Mouse (Mus musculus): ENCODE data around the gene Jak3.

Gene Jak3

GRCm38 (mm10) chr8:71665331-71666130, 10.6 kb upstream of the Jak3 start:
- DNase-seq (ENCODE audit: extremely low spot score) = peak; percentile 96

DNA sequence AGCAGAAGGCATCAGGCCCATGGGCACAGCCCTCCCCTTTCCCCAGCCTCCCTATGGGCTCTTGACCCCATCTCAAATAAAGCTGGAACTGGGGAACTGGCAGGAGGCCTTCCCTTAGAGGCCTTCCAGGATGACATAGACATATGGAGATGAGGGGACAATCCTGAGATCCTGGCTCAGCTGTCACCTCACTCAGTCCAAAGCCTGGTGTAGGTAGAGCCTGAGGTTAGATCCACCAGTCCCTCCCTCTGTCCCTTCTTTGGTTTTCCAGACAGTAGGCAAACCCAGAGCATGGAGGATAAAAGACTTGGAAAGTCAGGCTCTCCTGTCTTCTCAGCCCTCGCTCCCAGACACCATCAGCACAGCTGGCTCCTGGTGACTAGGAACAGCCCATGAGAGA, 9.2 kb upstream of the Jak3 start:
- no peak for DNase-seq (ENCODE audit: extremely low spot score)

DNA sequence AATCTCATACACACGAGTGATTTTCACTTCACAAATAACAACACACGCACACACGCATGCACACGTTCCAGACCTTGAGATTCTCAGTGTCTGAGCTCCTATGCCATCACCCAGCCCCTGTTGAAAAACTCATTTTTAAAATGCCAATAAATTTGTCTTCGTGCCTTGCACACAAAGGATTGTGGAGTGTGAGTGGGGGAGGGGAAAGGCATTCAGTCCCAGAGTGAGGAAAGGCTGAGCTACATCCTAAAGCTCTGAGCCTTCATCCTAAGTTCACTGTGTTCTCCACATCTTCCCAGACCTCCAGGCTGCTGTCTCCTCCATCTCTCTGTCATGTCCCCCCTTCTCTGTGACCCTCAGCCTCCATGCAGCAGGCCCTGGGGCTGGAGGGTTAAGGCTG, 8.8 kb upstream of the Jak3 start:
- DNase-seq (ENCODE audit: extremely low spot score) = no peak

DNA sequence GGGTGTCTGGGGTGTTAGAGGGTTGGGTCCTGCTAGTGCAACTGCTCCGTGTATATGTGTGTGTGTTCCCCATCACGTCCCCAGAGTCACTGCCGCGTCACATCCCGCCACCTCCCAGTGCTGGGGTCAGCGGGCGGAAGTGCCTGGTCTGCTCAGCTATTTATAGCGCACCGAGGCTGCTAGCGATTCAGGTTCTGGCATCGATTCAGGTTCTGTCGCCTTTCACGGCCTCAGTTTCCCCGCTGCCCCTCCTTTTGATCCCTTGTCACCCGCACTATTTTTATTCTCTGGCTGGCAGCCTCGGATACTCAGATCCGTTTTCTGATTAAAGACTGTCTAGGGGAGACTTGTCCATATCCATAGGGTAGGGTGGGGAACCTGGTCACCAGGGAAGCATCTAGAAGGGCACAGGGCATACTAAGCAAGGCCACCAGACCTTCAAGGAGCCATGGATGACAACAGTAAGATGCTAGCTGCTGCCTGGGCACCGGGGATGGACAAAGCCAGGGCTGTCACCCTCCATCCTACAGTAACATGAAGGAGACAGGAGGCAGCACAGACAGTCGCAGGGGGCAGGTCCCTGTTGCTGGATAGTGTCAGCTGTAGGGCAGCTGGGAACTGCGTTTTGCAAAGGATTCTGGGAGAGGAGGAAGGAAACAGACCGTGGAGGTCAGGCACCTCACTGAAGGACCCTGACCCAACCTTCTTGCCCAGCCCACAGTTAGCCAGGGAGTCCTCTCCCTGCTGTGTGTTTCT, 7.7 kb upstream of the Jak3 start:
- no peak for DNase-seq (ENCODE audit: extremely low spot score)

- no peak for DNase-seq (ENCODE audit: extremely low spot score)
These were observed 5.9 kb upstream of the Jak3 start for GRCm38 (mm10) chr8:71670198-71670597.

DNA sequence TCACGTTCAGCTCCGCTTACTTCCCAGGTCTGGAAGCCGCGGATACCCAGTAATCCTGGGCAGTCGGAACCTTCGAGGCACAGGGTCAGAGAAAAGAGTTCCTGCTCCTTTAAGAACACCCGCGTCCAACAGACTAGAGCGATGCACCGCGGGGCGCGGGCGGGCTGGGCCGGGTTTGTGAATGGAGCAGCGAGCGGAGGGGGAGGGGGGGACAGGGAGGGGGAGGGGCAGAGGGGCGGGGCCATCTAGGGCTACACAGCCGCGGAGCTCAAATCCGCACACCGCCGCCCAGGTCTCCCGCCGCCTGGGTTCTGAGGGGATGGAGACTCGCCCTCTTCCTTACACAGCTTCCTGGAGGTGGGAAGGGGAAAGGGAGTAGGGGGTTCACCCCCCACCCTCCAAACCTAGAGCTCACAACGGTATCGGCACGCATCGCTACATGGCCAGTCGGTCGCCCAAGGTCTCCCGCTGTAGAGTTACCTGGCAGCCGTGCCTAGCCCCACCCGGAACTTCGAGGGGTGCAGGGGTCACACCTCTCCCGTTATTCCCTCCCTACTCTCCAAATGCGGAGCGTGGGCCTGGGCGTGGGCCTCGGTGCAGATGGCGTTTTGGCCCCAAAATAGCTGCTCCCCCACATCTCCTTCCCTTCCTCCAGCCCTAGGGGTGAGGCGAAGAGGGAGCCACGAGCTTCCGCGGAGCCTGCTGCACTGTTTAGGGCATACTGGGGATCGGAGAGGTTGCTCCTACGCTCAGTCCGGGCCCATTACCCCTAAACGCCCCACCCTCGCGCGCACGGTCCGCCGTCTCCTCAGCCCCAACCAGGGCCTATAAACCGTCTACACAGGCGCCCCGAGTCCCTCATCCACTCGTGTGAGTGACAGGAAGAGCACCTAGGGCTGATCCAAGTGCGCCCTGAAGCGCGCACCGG, 5.2 kb upstream of the Jak3 start:
- peak; percentile 76 for DNase-seq (ENCODE audit: extremely low spot score)

DNA sequence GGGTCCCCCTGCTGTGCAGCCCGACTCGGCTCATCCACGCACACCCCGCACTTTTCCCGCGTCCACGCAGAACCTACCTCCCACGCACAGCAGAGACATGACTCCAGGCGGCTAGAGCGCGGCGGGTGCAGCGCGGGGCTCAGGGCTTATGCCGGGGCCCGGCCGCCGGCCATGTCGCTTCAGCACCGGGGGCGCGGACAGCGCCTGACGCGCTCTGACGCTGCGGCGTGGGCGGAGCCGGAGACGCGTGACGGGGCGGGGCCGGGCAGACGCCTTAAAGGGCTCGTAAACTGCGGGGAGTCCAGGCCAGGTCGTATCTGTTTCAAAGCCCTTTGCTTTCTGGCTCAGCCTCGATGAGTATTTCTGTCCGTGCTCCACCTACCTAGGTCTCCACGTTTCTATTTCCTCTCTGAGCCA, 4.5 kb upstream of the Jak3 start, which contains the start of gene Unc13a:
Gene Unc13a (minus strand): TSS at position 209 of the 417 bp plus-strand sequence.
- peak; percentile 89 for DNase-seq (ENCODE audit: extremely low spot score)

- DNase-seq (ENCODE audit: extremely low spot score) = no peak
These were observed 3.8 kb upstream of the Jak3 start for GRCm38 (mm10) chr8:71672168-71672735.

DNA sequence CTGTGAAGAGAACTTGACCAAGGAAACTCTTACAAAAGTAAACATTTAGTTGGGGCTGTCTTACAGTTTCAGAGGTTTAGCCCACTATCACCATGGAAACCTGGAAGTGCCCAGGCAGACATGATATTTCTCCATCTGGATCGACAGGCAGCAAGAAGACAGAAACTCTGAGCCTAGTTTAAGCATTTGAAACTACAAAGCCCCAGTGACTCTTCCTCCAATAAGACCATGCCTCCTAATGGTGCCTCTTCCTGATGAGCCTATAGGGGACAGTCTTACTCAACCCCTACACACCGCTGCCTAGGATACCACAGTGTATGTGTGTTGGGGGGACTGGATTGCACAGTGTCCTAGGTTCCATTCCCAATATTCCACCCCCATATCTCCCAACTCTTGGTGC, 2.0 kb upstream of the Jak3 start:
- DNase-seq (ENCODE audit: extremely low spot score) = no peak

GRCm38 (mm10) chr8:71675456-71676019, 558 bp upstream of the Jak3 start:
- DNase-seq (ENCODE audit: extremely low spot score) = no peak

DNA sequence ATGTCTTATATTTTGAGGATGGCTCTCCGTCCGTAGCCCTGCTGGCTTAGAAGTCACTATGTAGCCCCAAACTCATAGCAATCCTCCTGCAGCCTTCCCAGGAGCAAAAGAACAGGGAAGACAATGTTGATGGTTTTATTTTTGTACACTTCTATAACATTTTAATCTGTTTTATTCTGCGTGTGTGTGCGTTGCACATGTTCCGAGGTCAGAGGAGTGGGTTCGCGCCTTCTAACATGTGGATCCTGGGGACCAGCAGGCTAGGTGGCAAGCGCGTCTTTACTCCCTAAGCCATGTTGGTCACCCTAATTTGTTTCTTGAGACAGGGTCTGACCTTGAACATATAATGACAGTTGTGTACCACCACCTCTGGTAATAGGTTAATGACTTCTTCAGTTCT, 707 bp downstream of the Jak3 start:
- DNase-seq (ENCODE audit: extremely low spot score) = no peak

DNA sequence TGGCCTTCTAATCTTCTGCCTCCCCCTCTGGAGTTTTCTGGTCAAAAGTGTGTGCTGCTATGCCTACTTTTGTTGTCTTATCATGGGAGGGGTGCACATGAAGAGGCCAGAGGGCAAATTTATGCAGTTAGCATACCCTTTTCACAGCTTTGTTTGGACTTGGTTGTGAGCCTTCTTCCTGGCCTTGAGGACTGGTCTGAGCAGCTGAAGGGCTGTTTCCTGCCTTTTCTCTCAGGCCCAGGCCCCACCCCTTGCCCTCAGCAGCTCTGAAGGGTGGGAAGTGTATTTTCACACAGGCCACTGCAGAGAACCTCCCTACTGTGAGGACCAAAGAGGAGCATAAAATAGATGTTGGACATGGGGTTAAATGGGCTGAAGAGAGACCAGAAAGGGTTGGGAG, 1.5 kb downstream of the Jak3 start:
- no peak for DNase-seq (ENCODE audit: extremely low spot score)

- no peak for DNase-seq (ENCODE audit: extremely low spot score)
These were observed 2.1 kb downstream of the Jak3 start for GRCm38 (mm10) chr8:71678216-71678615.

- DNase-seq (ENCODE audit: extremely low spot score) = no peak
These were observed 3.0 kb downstream of the Jak3 start for GRCm38 (mm10) chr8:71679116-71679515.

- no peak for DNase-seq (ENCODE audit: extremely low spot score)
These were observed 3.6 kb downstream of the Jak3 start for GRCm38 (mm10) chr8:71679550-71680168.

GRCm38 (mm10) chr8:71680471-71680870, 4.4 kb downstream of the Jak3 start:
- no peak for DNase-seq (ENCODE audit: extremely low spot score)

- DNase-seq (ENCODE audit: extremely low spot score) = no peak
These were observed 5.3 kb downstream of the Jak3 start for GRCm38 (mm10) chr8:71681369-71681915.

- no peak for DNase-seq (ENCODE audit: extremely low spot score)
These were observed 6.7 kb downstream of the Jak3 start for GRCm38 (mm10) chr8:71682832-71683231.

- DNase-seq (ENCODE audit: extremely low spot score) = no peak
These were observed 8.6 kb downstream of the Jak3 start for GRCm38 (mm10) chr8:71684701-71685100.

- no peak for DNase-seq (ENCODE audit: extremely low spot score)
These were observed 9.5 kb downstream of the Jak3 start for GRCm38 (mm10) chr8:71685573-71685972.

Data from embryo, embryonic 9.5 days (tissue).